Mouse (Mus musculus) right cerebral cortex, postnatal 4 days (tissue): ENCODE measurements at regions not wholly inside any gene's neighbourhood (a gene's known extent, or its start where the extent isn't known, plus 50 kb on each side); places are given as distances from the start of the nearest gene placed in this dataset.

ENCODE experiments used
- DNase-seq: peaks from one replicate; pipeline ENCODE4 v3.0.0-alpha.2; 2022

DNA sequence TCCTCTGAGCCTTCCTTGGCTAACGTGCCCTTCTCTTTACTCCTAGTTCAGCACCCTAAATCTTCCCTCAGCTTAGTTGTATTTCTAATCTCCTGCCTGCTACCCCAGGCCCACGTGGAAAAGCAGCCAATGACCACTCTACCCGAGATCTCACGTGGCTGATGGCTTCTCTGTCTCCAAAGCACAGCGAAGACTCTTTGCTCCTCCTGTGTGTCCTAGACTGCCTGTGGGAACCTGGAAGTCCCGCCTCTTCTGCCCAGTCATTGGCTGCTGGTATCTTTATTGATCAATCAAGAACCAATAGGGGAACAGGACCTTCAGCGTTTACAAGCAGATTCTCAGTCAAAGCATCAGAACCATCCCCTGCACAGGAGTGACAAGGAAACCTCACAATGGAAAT lies 54.8 kb downstream of the Gm19935 start:
- no peak for DNase-seq

DNA sequence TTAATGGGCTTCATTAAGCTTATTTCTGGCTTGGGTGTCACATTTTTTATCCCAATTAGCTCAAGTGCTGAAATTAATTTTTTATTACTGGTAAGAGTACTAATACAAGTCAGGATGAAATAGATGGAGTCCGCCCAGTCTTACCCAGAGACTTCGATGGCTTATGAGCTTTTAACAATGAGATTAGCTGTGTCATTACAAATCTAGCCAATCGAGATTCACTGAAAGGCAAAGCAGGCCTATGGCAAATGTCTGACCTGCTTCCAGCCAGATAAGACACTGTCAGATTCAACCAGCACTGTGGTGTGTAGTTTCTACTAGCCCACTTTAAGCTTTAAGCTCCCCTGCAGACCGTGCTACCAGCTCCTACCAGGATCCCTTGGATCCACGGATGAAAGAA lies 55.2 kb downstream of the Gm19935 start:
- DNase-seq: no peak

DNA sequence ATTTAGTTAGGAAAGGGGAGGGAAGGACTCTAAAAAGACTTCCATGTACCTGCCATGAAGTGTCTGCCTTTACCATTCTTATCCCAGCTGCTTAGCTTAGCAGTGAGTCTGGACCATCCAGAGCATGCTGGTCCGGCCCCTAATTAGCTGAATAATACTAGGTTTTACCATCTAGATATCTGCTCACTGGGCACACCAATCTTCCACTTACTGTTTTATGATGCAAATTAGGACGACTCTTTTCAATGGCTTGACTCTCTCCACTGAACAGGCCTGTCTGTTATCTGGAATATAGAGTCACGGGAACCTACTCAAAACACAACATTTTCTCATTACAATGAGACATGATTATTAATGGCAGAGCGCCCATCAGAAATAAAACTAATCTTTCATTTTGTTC lies 55.7 kb downstream of the Gm19935 start:
- no peak for DNase-seq

DNA sequence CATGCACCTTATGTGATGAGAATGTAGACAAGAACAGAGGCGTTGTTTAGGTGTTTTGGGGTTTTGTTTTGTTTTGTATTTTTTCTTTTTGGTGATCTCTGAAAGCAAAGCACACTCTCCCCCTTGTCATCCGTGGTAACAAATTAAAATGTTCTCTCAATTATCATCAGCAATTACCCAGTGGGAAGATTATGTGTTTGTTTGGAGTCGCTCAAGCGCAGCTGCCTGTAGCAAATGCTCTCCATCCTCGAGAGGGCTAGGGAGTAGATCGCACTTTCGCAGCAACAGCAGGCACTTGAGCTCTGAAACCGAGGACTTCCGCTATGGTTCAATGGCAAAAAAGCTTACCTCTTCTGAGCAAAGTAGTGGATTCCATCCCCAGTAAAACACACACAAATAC lies 57.7 kb downstream of the Gm19935 start:
- DNase-seq: no peak

DNA sequence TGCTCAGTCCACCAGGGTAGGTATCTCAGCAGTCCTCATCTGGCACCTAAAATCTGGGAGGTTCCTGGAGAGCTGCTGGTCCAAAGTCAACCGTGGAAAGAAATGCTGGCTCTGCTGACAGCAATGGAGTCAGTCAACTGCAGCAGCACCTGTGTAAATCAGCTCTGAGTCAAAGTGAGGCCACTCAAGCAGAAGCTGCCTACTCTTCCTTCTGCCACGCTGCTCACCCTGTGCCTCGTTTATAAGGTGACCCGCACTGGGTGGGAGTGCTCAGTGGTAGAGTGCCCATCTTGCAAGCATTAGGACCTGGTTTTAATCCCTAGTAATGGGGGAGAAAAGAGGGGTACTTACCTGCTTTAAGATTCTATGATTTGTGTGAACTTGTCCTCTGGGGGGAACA lies 62.2 kb downstream of the Gm19935 start:
- DNase-seq: no peak

DNA sequence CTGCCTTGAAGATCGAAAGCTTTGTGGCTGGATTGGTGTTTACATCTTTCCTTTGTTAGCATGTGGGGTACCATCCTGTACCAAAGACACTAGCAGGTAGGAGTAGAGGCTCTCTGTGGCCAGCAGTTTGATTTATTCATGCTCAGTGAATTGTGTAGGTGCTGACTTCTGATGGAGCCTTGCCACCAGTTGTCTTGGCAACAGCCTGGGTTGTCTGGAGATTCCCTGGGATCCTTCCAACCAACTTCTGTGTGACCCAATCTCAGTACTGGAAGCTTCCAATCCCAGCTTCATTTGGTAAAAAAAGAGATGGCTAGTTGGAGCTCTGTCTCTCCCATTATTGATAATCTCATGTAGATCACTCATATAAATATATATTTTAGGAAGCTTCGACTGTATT lies 73.6 kb downstream of the Gm19935 start:
- DNase-seq: no peak

DNA sequence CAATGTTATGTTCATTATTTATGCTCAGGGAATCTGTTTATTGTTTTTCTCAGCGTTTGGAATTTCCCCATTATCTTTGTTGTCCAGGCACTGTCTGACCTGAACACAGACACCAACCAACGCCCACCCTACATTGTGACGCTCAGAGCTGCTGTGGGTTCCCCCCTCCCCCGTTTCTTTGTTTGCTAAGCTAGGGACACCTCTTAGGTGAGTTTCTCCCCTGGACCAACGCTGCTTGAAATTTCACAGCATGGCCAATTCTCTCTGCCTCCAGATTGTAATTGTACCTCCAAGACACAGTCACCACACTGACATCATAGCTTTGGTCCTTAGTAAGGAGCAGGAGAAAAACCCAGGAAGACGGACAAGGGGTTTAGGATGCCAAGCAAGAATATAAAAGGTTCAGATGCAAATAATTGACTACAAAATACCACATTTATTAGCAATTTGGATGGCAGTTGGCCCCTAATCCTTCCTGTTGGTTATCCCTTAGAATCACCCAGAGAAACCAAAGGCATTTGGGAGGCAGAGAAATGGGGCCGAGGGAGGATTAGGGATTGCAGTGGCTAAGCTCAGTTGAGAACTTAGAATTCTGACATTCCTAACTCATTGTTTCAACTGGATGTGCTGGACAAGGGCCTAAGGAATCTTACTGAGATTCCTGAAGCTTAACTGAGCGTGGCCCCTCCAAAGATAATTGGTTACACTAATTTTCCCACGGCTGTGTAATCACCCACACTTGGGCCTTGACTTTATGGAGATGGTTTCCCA lies 76.0 kb downstream of the Gm19935 start:
- no peak for DNase-seq

DNA sequence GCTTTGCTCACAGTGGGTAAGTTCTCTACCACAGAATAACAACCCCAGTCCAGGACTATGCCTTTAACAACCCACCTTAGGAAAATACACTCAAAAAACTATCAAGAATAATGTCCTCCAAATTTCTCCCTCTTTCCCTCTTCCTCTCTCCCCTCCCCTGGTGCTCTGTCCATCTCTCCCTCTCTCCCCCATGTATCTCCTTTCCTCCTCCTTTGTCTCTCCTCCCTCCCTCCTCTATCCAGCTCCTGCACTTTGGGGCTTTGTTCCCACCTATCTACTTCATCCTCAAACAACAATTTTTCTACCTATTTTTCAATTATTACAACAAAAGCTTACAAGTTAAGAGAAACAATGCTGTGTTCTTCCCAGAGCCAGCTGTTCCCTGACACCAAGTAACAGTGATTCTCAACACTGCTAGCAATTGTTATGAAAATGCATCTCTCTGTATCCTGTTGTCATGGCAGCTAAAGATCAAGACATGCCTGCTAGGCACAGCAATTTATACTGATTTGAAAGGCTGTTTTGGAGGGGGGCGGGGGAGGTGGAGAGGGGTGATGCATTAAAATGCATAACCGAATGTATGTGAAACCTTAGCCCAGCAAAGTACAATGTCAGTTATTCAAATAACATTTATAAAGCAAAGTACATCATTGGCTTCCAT lies 76.8 kb downstream of the Gm19935 start:
- DNase-seq: no peak

DNA sequence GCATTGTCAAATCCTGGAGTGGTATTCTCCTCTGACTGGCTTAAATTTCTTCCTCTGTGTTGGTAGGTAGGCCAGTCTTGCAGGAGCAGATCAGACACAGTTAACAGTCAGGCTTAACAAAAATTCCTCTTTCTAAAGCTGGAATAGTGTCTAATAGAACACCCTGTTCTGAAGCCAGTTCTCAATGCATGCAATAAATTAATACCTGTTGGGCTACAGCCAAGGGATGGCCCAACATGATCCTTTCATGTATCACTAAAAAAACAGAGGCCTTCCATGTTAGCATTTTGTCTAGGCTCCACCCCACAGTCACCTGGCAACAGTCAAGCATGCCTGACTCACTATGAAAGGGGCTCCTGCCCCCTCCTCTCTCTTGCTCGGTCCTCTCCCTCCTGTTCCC lies 89.2 kb downstream of the Gm19935 start:
- no peak for DNase-seq

DNA sequence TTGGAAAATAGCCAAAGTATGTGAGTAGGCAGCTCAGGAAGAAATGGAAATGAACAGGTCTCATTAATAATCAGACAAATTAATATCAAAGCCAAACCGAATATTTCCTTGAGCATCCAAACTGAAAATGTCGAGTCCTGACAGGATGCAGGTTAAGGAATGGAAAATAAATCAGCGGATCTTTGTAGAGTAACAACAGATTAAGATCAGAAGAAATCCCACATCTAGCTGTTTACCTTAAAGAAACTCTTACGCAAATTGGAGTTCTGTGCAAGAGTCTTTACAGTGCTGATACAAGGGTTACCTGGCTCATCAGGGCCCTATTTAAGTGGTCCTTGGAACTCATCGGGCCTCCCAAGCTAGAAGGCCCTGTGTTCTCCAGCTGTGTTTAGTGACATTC lies 92.0 kb downstream of the Gm19935 start:
- no peak for DNase-seq

DNA sequence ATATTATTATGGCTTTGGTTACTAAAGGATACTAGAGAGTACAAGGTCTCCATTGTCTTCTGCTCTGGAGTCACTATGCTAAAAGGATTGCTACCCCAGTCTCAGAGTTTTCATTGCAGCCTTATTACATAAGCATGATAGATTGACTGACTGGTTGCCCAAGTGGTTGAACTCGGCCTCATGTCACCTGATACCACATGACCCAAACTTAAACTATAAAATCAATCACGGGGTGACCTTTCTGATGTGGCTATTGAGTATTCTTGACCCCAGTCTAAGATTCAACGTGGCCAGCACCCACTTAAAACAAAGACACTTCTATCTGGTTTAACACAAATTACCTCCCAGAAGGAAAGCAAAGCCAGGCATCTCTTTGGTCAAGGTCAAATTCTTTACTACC lies 100.8 kb downstream of the Gm19935 start:
- no peak for DNase-seq

DNA sequence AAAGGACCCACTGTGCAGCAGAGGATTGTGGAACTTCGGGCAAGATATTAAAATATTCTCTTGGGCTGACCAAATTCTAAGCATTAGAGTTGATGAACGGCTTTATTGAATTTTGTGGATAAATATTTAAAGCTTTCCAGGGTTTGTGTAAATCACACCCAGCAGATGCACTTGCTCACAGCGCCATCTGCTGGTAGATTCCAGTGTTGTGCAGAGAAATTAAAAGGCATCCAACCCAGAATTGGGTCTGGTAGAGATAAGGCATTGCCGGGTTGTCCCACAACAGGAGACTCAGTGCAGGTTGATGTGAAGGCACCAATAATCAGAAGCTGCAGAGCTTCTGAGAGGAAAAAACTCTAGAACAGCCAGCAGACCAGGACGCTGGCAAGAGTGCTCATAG lies 108.7 kb downstream of the Gm19935 start:
- peak; percentile 78 for DNase-seq

DNA sequence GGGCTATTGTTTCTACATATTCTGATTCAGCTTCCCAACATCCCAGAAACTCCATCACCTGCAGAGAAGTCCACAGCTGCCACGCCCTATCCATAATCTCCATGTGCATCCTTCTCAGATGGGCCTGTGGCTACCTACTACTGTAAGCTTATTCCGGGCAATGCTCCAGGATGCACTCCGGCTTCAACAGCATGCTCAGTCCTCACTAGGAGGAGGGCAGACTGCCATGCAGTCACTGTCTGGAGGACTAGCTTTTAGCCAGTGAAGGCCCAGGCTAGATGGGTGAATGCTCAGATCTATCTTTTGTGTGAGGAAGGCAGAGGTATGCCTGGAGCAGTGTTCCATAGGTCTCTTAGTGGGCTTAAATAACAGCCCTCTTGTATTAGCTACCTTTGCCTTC lies 124.7 kb downstream of the Gm19935 start:
- DNase-seq: no peak

DNA sequence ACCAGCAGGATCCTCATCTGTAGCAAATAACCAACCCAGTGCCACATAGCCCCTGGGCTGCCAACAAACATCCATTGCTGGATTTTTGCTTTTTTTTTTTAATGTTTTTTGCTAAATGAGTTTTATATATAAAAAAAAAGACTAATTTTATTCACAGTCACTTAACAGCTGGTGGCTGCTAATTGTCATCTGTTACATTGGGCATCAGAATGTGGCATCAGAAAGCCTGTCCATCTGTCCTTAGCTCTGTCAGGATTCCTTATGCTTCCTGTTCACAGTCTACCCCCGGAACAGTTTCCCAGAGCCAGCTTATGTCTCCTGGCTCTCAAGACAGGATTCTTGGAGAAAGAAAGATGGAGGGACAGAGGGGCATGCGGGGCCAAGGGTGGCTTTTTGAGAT lies 132.1 kb downstream of the Gm19935 start:
- DNase-seq: no peak

DNA sequence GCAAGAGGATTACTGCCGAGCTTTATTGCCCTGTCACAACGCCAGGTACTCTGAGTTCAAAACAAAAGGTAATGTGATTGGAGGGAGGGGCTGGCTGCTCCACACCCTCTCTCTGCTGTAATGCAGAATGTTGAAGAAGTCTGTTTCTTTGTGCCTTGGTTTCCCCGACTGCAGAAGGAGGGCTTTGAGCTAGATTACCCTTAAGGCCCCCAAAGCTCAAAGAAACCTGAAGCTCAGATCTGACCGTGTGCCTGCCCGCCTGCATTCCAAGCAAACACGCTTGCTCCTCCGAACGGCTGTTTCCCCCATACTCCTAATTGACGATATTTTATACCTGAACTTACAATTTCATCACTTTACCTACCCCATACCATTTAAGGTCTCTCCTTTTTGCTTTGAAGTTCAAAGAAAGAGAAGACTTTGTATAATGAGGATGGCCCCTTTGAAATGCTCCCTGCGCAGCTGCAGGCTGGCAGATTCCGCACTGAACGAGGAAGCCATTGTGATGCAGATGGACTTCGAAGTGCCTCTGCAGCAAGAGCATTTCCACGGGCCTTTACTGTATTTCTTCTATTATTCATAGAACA lies 146.6 kb downstream of the Gm19935 start:
- no peak for DNase-seq

DNA sequence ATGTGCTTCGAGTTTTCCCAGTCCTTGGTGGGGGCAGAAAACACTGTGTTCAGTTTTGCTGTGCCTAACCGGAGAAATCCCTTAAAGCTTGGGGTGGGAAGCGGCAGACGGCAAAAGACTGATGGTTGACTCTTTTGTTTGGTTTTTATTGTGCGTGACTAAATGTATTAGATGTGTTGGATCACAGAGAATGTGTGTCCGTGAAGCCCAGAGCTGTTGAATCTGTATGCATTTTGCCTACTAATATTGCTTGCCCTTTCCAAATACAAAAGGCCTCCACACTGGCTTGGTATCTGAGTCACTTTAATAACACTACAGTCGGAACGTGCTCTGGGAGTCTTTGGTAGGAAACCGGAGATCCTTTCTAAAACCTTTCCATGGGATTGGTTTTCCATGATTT lies 147.8 kb downstream of the Gm19935 start:
- DNase-seq: no peak

DNA sequence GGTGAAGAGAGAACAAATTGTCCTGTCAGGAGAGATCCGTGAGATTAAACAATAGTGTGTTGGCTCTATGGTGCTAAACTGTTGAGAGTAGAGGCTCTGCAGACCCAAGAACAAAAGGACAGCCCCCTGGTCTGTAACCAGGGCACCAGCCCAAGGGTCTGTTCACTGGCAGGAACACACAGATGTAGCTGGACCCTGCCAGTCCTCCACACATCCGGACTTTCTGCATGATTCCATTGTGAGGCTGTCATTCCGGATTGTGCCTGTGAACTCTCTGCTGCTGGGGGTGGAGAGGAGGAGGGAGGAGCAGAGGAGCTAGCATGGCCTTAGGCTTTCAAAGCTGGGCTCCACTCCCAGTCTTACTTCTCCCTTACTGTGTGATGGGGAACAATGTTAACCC lies 158.1 kb downstream of the Gm19935 start:
- no peak for DNase-seq

DNA sequence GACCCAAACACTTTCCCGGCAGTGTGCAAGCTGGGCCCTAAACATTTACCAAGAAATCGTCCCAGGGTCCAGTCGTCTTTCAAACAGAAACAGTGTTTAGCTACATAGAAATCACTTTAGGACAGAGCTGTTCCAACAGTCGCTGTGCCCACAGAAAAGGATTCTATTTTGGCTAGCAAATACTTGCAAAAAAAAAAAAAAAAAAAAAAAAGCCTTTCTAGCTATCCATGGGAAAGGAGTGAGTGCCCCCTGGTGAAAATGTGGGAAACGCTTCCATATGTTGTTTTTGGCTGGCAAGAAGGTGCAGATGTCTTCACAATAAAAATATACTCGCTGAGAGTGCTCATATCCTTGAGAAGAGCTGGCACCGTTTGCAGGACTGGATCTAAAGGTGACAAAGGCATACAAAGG lies 159.5 kb downstream of the Gm19935 start:
- DNase-seq: peak; percentile 54

DNA sequence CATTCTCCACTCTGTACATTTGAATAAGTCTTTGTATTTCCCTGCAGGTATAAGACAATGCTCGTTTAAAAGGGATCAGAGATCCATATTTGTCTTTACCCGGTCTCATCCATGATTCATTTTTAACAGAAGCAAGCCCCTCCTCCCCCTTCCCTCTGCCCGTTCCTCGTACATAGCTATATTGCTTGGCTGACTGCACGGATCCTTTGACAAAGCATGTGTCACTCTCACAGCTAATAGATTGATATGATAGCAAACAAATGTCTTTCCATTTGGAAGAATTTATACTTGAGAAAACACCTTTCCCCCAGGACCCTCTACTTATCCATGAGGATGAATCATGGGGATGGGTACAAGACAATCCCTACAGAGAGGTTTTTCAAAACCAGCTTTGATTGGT lies 160.1 kb downstream of the Gm19935 start:
- no peak for DNase-seq

DNA sequence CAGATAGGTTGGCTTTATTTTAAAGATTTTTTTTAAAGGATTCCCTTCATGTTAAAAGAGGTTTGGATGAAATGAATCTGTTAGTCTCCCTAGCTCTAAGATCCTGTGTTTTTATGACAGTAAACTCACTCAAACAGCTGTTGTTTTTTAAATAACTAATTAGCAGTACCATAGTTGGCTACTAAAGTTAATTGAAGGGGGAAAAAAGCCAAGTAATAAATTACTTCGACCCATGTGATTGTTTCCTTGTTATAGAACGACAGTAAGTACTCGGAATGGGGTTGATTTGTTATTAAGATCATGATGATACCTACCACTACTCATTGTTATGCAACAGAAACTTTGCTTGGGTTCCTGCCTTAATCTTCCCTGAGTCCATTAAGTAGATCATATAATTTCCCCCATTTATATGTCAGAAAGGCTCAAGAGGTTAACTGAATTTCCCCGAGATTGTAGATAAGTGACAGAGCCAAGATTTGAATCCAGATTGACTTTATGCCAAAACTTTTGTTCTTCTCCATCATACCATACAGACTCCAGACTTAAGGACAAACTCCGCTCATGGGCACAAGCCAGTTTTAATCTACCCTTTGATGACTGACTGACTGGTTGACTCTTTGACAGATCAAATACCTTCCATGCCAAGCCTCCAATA lies 160.6 kb downstream of the Gm19935 start:
- no peak for DNase-seq

DNA sequence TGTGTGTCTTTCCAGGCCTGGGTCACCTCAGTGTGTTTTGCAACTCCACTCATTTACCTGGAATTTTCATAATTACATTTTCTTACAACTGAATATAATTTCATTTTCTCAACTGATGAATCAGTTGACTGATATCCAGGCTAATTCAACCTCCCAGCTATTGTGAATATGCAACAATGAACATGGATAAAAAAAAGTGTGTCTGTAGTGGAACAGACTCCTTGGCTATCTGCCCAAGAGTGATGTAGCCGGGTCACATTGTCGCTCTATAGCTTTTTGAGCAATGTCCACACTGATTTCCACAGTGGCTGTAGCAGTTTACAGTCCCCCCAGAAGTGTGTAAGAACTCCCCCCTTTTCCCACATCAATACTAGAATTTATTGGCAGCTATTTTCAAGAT lies 162.4 kb downstream of the Gm19935 start:
- DNase-seq: no peak

DNA sequence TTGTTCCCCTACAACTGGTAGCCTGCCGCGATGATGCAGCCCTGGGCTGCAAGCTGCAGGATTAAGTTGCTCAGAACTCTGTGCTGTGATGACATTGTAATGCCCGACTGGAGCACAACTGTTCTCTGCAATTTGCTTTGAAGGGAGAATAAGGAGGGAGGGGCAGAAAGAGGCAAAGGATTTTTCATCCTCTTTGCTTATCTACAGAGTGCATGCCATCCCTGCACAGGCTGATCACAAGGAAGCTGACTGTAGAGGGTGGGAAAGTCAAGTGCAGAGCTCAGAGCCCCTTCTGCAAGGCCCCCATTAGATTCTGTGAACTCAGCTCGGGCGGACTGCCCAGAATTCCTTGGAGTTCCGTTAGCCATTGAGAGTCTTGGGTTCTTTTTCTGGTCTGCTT lies 174.8 kb downstream of the Gm19935 start:
- no peak for DNase-seq

DNA sequence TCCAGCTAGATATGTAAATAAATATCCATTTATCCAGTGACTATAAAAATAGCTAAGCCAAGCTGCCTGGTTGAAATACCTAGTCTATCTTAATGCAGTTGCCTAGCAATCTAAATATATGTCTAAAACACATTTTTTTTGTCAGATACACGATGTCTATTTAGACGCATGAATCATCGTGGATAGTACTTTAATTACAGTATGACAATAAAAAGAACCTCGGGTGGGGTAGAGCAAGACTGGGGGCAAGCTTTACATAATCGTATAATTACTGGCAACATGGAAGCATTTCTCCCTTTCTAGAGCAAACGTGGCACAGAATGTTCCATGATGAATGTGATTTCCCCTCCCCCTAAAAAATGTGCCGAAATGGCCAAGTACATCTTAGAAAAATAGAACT lies 180.4 kb downstream of the Gm19935 start:
- no peak for DNase-seq
